Mouse (Mus musculus) bone marrow macrophage, adult 2 months (primary cell): Measurements from ENCODE around the gene Adcy9.

Experiments used
- CTCF ChIP-seq: IDR thresholded peaks from 2 replicates; pipeline ENCODE4 v1.5.1; 2012; ENCODE audit warnings: low read depth, mild to moderate bottlenecking, low read length, moderate library complexity
- POLR2A ChIP-seq: IDR thresholded peaks from 2 replicates; pipeline ENCODE4 v1.6.1; 2012; ENCODE audit warnings: mild to moderate bottlenecking, low read depth, low read length, borderline replicate concordance

- TF ChIP-seq POLR2A: no peak
- TF ChIP-seq CTCF: no peak
Measured at GRCm38 (mm10) chr16:4431013-4431412, 10.7 kb upstream of the Adcy9 start.
